Mouse (Mus musculus) neural tube, embryonic 11.5 days (tissue): ENCODE measurements around the gene Krt18. TPM values are rescaled to one million over a fixed set of nuclear protein-coding genes. Genes with fewer than 3 reads are reported as not detected.
"Not testable (repeated sequence)": the region's sequence is repeated elsewhere in the genome, so short reads cannot be mapped to it uniquely, and the experiment has no call there.

Experiments
- ATAC-seq: fragments of 200-750 bp; cut with Nextera tagmentation; 2 replicates; pipeline ENCODE4 v1.8.0; 2017; ENCODE audit warnings: moderate number of reproducible peaks, mild to moderate bottlenecking, moderate TSS enrichment, moderate library complexity; ENCODE audit not compliant: insufficient read depth, low FRiP score, low TSS enrichment
- DNase-seq: peaks from one replicate; pipeline ENCODE4 v3.0.0-alpha.2; 2015; ENCODE audit warnings: low spot score
- H3K27ac ChIP-seq: fragments of 300-500 bp; sonication (generic); 2 replicates; pipeline ENCODE4 v1.5.1; 2014; ENCODE audit warnings: low read depth, mild to moderate bottlenecking, low read length
- H3K27me3 ChIP-seq: fragments of 300-500 bp; sonication (generic); 2 replicates; pipeline ENCODE4 v1.6.1; 2014; ENCODE audit warnings: mild to moderate bottlenecking, low read length, mixed read lengths; ENCODE audit not compliant: control insufficient read depth, insufficient read depth
- H3K36me3 ChIP-seq: fragments of 300-500 bp; sonication (generic); 2 replicates; pipeline ENCODE4 v1.6.1; 2014; ENCODE audit warnings: mild to moderate bottlenecking, low read length, moderate library complexity, mixed read lengths; ENCODE audit not compliant: control insufficient read depth, insufficient read depth
- H3K4me1 ChIP-seq: fragments of 300-500 bp; sonication (generic); 2 replicates; pipeline ENCODE4 v1.6.1; 2014; ENCODE audit warnings: low read length, mixed read lengths; ENCODE audit not compliant: control insufficient read depth, insufficient read depth
- H3K4me2 ChIP-seq: fragments of 300-500 bp; sonication (generic); 2 replicates; pipeline ENCODE4 v1.6.1; 2014; ENCODE audit warnings: low read depth, mild to moderate bottlenecking, moderate library complexity
- H3K4me3 ChIP-seq: fragments of 300-500 bp; sonication (generic); 2 replicates; pipeline ENCODE4 v1.5.1; 2014; ENCODE audit warnings: low read depth, low read length
- H3K9ac ChIP-seq: fragments of 300-500 bp; sonication (generic); 2 replicates; pipeline ENCODE4 v1.6.1; 2014; ENCODE audit warnings: mild to moderate bottlenecking, low read length
- H3K9me3 ChIP-seq: fragments of 300-500 bp; sonication (generic); 2 replicates; pipeline ENCODE4 v1.6.1; 2016; ENCODE audit warnings: low read length; ENCODE audit not compliant: control insufficient read depth
- WGBS: fragments of 180-500 bp; shearing (Covaris S2); extraction: QIAGEN DNeasy Blood & Tissue Kit; methylation state at CpG from one replicate; pipeline ENCODE4 v1.1.7; 2014; 5-methylcytosine and 5-hydroxymethylcytosine counted together
- polyA plus RNA-seq: library from polyadenylated mRNA; unstranded; fragments of >200 nt; fragmentation: Nextera tagmentation; extraction: Ambion mirVana; gene quantifications from 2 replicates; pipeline ENCODE4 v1.2.1, GENCODE M21; 2014

Gene Krt18
- polyA plus RNA-seq, 1 experiment from 2014 or later: 8.1 TPM

DNA sequence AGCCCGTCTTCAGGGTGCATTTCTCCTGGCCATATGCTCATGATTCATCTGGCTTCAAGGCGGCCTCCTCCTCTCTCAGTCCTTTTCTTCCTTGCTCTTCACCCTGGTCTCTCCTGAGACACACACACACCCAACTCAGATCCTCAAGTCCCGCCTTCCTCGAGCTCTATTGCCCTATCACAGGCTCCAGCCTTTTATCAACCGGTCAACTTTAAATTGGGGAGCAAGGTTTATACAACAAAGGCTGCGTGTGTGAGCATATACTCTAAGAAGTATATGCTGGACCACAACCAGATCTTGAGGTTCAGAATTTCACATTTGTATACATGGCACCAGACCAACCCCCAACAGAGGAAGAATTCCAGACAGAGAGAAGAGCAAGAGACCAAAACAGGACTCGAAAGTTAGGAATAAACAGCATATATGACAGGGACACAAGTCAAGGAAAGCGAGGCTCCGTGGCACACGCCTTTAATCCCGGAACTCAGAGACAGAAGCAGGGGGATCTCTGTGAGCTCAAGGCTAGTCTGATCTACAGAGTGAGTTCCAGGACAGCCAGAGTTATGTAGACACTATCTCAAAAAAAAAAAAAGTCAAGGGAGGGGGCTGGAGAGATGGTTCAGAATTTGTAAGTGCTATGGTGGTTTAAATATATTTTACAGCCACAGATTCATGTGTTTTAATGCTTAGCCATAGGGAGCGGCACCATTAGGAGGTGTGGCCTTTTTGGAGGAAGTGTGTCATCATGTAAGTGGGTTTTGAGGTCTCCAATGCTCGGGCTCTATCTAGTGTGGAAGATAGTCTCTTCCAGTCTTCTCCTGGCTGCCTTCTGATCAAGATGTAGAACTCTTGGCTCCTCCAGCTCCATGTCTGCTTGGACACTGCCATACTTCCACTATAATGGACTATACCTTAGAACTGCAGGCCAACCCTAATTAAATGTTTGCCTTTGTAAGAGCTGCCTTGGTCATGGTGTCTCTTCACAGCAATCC lies 42.8 kb downstream of the Krt18 start:
- Histone ChIP-seq H3K36me3 (no peaks in the 10 kb centered on the region), H3K27ac (no peak overlapping the region), H3K27me3 (no peaks in the 10 kb centered on the region), H3K9ac (no peak overlapping the region), H3K4me3 (no peak overlapping the region), H3K4me1 (peaks cover 11% of the 10 kb centered on the region), H3K9me3 (no peaks in the 10 kb centered on the region), H3K4me2 (no peak overlapping the region)
- ATAC-seq (no peak), DNase-seq (no peak)
- 73% methylated on average over 13 of the region's 13 CpGs for WGBS

DNA sequence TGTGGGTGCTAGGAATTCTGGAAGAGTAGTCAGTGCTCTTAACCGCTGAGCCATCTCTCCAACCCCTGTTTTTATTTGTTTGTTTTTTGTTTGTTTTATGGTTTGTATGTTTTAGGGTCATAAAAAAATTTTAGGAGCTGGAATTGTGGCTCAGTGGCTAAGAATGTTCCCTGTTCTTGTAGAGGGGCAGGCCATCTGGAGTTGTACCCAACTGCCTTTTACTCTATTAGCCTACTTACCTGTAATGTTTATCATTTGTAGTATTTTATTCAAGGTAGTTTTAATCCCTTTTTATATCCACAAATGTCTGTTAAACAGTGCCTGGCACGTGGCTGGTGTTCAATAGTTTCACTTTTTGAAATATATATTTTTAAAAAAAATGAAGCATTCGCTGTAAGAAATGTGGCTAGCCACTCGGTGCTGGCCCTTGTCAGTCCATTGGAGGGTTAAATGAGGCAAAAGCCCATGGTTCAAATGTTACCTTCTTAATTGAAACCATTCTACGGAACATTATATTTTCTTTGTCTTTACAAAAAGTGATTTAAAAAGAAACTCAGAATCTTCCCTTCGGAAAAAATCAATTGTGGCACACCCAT lies 45.1 kb downstream of the Krt18 start:
- Histone ChIP-seq H3K4me2 (peak overlapping the region; percentile 41), H3K4me1 (peaks cover 16% of the 10 kb centered on the region), H3K4me3 (peak overlapping the region; percentile 86), H3K36me3 (no peaks in the 10 kb centered on the region), H3K27me3 (no peaks in the 10 kb centered on the region), H3K27ac (no peak overlapping the region), H3K9me3 (no peaks in the 10 kb centered on the region), H3K9ac (peak overlapping the region; percentile 91; the same call in 1 of the 2 replicates)
- ATAC-seq: peak; percentile 45
- peak; percentile 12 for DNase-seq
- WGBS: 13% methylated on average over 6 of the region's 6 CpGs

DNA sequence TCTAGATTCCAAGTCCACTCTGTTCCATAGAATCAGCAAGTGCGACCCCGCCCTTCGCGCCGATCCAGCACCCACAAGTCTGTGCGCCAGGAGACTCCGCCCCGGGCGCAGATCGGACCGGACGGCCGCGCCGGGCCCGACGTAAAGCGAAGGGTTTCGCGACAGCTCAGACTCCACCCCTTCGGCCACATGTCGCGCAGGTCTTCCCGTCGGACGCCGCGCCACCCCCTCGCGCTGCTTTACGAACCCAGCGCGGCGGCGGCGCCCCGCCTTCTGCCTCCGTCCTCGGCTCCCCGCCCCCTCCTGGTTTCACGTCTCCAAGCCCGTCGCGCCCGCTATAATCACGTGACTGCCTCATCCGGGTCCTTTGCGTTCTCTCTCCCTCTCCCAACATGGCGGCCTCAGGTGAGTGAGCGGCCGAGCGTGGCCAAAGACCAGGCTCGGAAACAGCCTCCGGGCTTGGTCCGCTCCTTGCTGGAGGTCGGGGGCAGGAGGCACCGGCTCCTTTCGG lies 45.6 kb downstream of the Krt18 start, which contains the start of gene Eif4b:
Eif4b (plus strand) TSS at position 215 of the 511 bp plus-strand sequence.
- peak within 1 kb of the TSS; percentile 86 for H3K4me3 ChIP-seq
- H3K36me3 ChIP-seq: no peaks in the 10 kb centered on the region
- under 1% methylated on average over 55 of the region's 58 CpGs for WGBS
- peak; percentile 90 for ATAC-seq
- H3K4me1 ChIP-seq: peaks cover 16% of the 10 kb centered on the region
- peak within 1 kb of the TSS; percentile 84 for H3K4me2 ChIP-seq
- H3K9me3 ChIP-seq: no peaks in the 10 kb centered on the region
- DNase-seq: peak; percentile 100
- H3K27ac ChIP-seq: peak within 1 kb of the TSS; percentile 90
- H3K9ac ChIP-seq: peak within 1 kb of the TSS; percentile 91
- H3K27me3 ChIP-seq: no peaks in the 10 kb centered on the region

DNA sequence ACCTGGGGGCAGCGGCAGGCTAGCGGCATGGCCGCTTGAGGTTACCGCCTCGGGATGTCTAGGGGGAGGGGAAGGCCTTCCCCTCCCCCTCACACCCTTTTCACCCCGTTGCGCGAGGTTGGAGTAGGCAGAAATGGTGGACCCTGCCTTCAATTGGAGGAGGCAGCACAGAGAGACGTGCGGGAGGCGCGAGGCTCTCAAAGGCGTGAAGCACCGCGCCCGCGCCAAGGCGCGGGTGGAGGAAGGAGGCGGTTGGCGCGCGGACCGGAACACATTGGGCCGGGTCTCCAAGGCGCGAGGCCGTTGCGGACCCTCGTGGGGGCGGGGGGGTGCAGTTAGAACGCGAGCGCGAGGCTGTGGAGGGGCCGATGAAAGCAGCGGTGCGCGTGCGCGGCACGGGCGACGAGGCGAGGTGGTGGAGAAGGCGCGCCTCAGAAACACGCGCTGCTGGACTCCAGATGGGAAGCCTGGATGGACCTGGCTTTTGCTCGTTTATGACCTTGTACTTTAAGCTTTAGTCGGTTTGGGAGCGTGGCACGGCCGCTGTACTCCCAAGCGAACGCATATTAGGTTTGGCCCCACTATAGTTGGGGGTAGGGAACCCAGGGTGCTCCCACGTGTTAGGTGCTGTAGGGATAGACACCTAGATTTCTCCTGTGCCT lies 46.2 kb downstream of the Krt18 start:
- DNase-seq (peak; percentile 78), ATAC-seq (peak; percentile 43)
- Histone ChIP-seq H3K9me3 (no peaks in the 10 kb centered on the region), H3K4me3 (peak overlapping the region; percentile 86), H3K27ac (peak overlapping the region; percentile 90), H3K27me3 (no peaks in the 10 kb centered on the region), H3K4me1 (peaks cover 16% of the 10 kb centered on the region), H3K9ac (peak overlapping the region; percentile 91), H3K36me3 (no peaks in the 10 kb centered on the region), H3K4me2 (peak overlapping the region; percentile 84)
- WGBS: under 1% methylated on average over 49 of the region's 57 CpGs

DNA sequence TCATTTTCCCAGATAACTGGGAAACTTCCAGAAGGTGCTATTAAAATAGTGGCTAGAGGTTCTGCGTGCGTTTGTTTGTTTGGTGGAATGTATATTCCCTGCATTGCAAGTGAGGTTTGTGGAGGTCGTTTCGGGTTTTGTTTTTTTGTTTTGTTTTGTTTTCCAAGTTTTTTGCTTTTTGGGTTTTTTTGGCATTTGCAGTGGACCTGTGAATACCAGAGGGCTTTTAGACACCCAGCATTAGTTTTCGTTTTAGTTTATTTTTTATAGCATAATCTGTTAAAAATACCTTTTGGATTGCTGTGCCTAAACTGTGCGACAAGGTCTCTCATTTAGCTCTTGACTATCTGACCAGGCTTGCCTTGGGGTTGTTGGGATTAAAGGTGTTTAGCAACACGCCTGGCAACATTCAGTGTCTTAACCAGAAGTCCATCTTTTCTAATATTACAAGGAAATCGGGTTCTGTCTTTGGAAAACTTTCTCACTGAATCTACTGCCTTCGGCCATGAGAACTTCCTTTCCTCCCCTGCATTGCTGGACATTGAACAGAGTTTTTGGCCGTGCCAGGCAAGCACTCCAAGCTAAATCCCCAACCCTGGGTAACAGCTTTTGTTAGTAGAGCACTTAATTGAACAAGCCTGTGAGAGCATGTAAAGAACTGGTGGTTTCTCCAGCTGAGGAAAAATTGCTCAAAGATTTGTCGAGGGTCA lies 47.1 kb downstream of the Krt18 start:
- H3K27ac ChIP-seq: peak overlapping the region; percentile 90; the same call in 1 of the 2 replicates
- H3K4me3 ChIP-seq: peak overlapping the region; percentile 86
- no peak for ATAC-seq
- peaks cover 16% of the 10 kb centered on the region for H3K4me1 ChIP-seq
- H3K9ac ChIP-seq: peak overlapping the region; percentile 91
- H3K9me3 ChIP-seq: no peaks in the 10 kb centered on the region
- DNase-seq: no peak
- H3K4me2 ChIP-seq: peak overlapping the region; percentile 84
- no peaks in the 10 kb centered on the region for H3K36me3 ChIP-seq
- WGBS: 21% methylated on average over 11 of the region's 11 CpGs
- no peaks in the 10 kb centered on the region for H3K27me3 ChIP-seq

DNA sequence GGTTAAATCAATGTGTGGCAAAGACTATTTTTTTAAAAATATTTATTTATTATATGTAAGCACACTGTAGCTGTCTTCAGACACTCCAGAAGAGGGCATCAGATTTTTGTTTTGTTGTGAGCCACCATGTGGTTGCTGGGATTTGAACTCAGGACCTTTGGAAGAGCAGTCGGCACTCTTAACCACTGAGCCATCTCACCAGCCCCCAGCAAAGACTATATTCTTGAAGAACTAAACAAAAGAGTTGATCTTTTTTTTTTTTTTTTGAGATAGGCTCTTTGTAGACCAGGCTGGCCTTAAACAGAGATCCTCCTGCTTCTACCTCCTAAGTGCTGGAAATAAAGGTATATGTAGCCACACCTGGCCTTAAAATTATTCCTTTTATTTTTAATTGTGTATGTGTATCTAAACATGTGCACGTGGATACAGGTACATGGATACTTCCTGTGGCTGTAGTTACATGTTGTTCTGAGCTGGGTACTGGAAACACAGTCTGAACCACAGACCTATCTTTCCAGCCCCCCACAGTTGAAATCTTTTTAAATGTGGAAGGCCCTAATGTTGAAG lies 49.2 kb downstream of the Krt18 start:
- Histone ChIP-seq H3K27me3 (no peaks in the 10 kb centered on the region), H3K36me3 (no peaks in the 10 kb centered on the region), H3K4me3 (no peak overlapping the region), H3K9me3 (no peaks in the 10 kb centered on the region), H3K4me2 (no peak overlapping the region), H3K9ac (no peak overlapping the region), H3K27ac (no peak overlapping the region), H3K4me1 (peaks cover 16% of the 10 kb centered on the region)
- ATAC-seq (no peak), DNase-seq (no peak)
- 93% methylated on average over 2 of the region's 2 CpGs for WGBS

DNA sequence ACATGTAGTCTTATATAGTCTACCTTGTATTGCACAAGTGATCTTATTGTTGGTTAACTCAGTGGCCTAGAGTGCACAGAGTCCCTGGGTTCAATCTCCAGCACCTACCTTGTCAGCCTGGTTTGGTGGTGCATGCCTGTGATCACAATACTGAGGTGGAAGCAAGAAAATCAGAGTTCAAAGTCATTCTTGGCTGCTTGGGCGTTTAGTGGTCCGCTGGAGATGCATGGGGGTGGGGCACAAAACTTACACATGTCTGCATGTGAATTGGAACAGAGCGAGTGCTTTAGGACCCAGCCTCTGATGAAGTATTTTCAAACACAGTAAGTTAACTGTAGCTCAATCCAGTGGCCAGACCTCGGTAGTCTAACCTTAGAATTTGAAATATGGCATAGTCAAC lies 51.2 kb downstream of the Krt18 start:
- Histone ChIP-seq H3K36me3 (peaks cover 6% of the 10 kb centered on the region; the same call in 1 of the 2 replicates), H3K9ac (no peak overlapping the region), H3K4me2 (no peak overlapping the region), H3K4me1 (peaks cover 14% of the 10 kb centered on the region), H3K9me3 (no peaks in the 10 kb centered on the region), H3K27ac (no peak overlapping the region), H3K27me3 (no peaks in the 10 kb centered on the region), H3K4me3 (no peak overlapping the region)
- 85% methylated on average over 4 of the region's 4 CpGs for WGBS
- ATAC-seq (no peak), DNase-seq (no peak)

DNA sequence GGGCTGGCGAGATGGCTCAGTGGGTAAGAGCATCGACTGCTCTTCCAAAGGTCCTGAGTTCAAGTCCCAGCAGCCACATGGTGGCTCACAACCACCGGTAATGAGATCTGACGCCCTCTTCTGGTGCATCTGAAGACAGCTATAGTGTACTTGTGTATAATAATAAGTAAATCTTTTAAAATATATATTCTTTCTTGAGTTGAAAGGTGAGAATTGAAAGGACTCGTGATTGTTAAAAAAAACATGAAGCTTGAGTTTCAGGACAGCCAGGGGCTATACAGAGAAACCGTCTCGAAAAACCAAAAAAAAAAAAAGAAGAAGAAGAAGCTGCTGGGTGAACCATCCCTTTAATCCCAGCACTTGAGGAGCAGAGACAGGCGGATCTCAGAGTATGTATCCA lies 51.9 kb downstream of the Krt18 start:
- 86% methylated on average over 8 of the region's 8 CpGs for WGBS
- not testable (repeated sequence) for H3K9ac ChIP-seq, H3K36me3 ChIP-seq, H3K4me3 ChIP-seq, ATAC-seq, DNase-seq, H3K4me2 ChIP-seq, H3K27ac ChIP-seq, H3K9me3 ChIP-seq, H3K27me3 ChIP-seq
- peaks cover 11% of the 10 kb centered on the region for H3K4me1 ChIP-seq
